Mouse (Mus musculus) intestine, embryonic 16.5 days (tissue): ENCODE measurements around the gene Lyst. TPM values are rescaled to one million over a fixed set of nuclear protein-coding genes. Genes with fewer than 3 reads are reported as not detected.
A peak's percentile ranks its signal among the peaks of the same experiment; 100 is the strongest.

Experiments
- ATAC-seq: fragments of 200-750 bp; cut with Nextera tagmentation; 2 replicates; pipeline ENCODE4 v1.8.0; 2017; ENCODE audit warnings: moderate TSS enrichment, moderate library complexity
- H3K27ac ChIP-seq: fragments of 300-500 bp; sonication (generic); 2 replicates; pipeline ENCODE4 v1.5.1; 2014; ENCODE audit warnings: mild to moderate bottlenecking, low read length
- H3K27me3 ChIP-seq: fragments of 300-500 bp; sonication (generic); replicated peaks from 2 replicates; pipeline ENCODE4 v1.6.1; 2014; ENCODE audit warnings: low read length, control low read depth, mixed read lengths; ENCODE audit not compliant: control insufficient read depth, insufficient read depth
- H3K36me3 ChIP-seq: fragments of 300-500 bp; sonication (generic); 2 replicates; pipeline ENCODE4 v1.6.1; 2014; ENCODE audit warnings: low read length, control low read depth; ENCODE audit not compliant: control insufficient read depth, insufficient read depth
- H3K4me1 ChIP-seq: fragments of 300-500 bp; sonication (generic); 2 replicates; pipeline ENCODE4 v1.6.1; 2014; ENCODE audit warnings: low read length, control low read depth, mixed read lengths; ENCODE audit not compliant: control insufficient read depth, insufficient read depth
- H3K4me2 ChIP-seq: fragments of 300-500 bp; sonication (generic); 2 replicates; pipeline ENCODE4 v1.6.1; 2014; ENCODE audit warnings: low read depth, low read length, control low read depth
- H3K4me3 ChIP-seq: fragments of 300-500 bp; sonication (generic); 2 replicates; pipeline ENCODE4 v1.5.1; 2014; ENCODE audit warnings: mild to moderate bottlenecking, low read length
- H3K9ac ChIP-seq: fragments of 300-500 bp; sonication (generic); 2 replicates; pipeline ENCODE4 v1.6.1; 2014; ENCODE audit warnings: low read depth, low read length
- H3K9me3 ChIP-seq: fragments of 300-500 bp; sonication (generic); 2 replicates; pipeline ENCODE4 v1.6.1; 2016; ENCODE audit warnings: low read length, control low read depth; ENCODE audit not compliant: control insufficient read depth
- WGBS: fragments of 180-500 bp; shearing (Covaris S2); extraction: QIAGEN DNeasy Blood & Tissue Kit; methylation state at CpG from one replicate; pipeline ENCODE4 v1.1.7; 2014; 5-methylcytosine and 5-hydroxymethylcytosine counted together
- polyA plus RNA-seq: library from polyadenylated mRNA; unstranded; fragments of >200 nt; fragmentation: Nextera tagmentation; extraction: Ambion mirVana; gene quantifications from 2 replicates; pipeline ENCODE4 v1.2.1, GENCODE M21; 2015

Gene Lyst
- polyA plus RNA-seq, 1 experiment from 2014 or later, result 3.0 TPM

DNA sequence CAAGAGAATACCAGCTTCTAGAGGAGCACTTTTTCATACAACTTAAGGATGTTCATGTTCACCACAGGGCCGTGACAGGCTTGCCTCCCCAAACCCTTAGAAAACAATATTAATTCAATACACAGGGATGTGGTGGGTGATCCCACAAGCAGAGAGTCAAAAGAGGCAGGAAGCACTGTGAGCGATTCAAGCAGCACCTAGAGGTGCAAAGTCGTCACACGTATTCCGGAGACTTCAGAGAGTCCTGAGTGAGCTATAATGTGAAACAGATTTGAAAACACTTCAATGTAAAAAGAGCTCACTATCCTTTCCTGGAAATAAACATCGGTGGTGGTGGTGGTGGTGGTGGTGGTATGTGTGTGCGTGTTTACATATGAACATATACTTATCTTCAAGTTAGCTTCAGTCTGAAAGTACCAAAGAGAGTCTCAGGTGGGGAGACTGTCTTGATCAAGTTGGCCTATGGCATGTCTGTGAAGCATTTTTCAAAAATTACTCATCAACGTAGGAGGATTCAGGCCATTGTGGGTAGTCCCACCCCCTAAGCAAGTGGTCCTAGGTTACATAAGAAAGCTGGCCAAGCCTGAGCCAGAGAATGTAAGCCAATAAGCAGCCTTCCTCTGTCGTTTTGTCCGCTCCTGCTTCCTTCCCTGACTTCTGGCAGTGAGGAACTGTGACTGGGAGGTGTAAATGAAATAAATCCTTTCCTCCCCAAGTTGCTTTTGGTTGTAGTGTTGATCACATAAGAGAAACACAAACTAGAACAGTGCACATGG is 17.9 kb upstream of the Lyst start:
- no peaks in the 10 kb centered on the region for H3K9me3 ChIP-seq
- H3K4me1 ChIP-seq, result 0 out of 2 replicates have a peak, but pooled peaks cover 4% of the 10 kb centered on the region
- H3K4me3 ChIP-seq, result no peak overlapping the region
- no peak overlapping the region for H3K27ac ChIP-seq
- WGBS, result 79% methylated on average over 10 of the region's 10 CpGs
- no peak overlapping the region for H3K4me2 ChIP-seq
- no peak for ATAC-seq
- H3K36me3 ChIP-seq, result no peaks in the 10 kb centered on the region
- no peak overlapping the region for H3K9ac ChIP-seq
- no peaks in the 10 kb centered on the region for H3K27me3 ChIP-seq

DNA sequence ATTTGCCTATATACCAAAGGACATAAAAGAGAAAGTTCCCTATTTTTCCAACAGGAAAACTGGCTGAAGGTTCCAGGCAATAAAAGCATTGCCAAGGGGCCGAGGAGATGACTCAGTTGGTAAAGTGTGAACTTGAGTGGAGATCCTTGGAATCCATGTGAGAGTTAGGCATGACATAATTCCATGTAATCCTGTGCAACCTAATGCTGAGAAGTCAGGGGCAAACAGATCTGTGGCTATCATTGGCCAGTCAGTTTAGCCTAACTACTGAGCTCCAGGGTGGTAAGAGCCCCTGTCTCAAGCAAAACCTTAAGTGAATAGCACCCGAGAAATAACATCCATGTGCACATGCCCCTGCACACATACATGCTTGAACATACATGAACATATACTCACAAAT is 17.3 kb upstream of the Lyst start:
- no peak overlapping the region for H3K4me3 ChIP-seq
- no peak overlapping the region for H3K4me2 ChIP-seq
- no peaks in the 10 kb centered on the region for H3K9me3 ChIP-seq
- H3K27me3 ChIP-seq, result no peaks in the 10 kb centered on the region
- H3K9ac ChIP-seq, result no peak overlapping the region
- no peaks in the 10 kb centered on the region for H3K36me3 ChIP-seq
- no peak for ATAC-seq
- H3K4me1 ChIP-seq, result 0 out of 2 replicates have a peak, but pooled peaks cover 4% of the 10 kb centered on the region
- H3K27ac ChIP-seq, result no peak overlapping the region
- WGBS, result 81% methylated on average over 2 of the region's 2 CpGs

DNA sequence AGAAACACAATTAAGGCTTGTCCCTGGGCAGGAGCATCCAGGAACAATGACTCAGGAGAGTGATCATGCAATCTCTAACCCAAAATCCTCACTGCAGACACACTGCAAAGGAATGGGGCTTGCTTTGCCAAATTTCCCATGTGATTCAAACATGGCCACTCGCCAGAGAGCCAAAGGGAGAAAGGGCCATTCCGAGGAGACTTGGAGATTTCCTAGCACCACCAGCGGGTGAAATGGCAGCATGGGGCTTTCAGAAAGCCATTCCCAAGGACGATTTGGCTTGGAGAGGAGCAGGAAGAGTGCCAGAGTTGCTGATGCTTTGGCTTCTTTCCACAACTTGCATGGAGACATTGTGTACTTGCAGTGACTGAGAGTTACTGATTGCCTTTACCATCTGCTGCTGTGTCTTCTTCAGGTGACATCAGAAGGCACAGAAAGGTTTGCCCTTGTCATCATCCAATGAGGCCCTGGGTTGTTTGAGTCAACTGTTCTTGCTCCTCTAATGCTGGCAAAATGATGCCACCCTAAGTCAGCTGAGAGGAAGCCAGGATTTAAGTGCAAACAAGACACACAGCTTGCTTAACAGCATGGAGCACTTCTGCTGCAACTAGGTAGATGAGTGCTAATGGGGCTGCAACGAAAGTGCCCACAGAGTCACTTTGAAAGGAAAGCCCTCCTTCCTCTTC is 16.5 kb upstream of the Lyst start:
- Histone ChIP-seq H3K4me3 (no peak overlapping the region), H3K36me3 (no peaks in the 10 kb centered on the region), H3K4me1 (0 out of 2 replicates have a peak, but pooled peaks cover 4% of the 10 kb centered on the region), H3K9ac (no peak overlapping the region), H3K9me3 (no peaks in the 10 kb centered on the region), H3K27ac (no peak overlapping the region), H3K4me2 (no peak overlapping the region), H3K27me3 (no peaks in the 10 kb centered on the region)
- 55% methylated on average over 5 of the region's 5 CpGs for WGBS
- ATAC-seq, result 0 out of 2 replicates have a peak, but pooled peaks have one; percentile 28

DNA sequence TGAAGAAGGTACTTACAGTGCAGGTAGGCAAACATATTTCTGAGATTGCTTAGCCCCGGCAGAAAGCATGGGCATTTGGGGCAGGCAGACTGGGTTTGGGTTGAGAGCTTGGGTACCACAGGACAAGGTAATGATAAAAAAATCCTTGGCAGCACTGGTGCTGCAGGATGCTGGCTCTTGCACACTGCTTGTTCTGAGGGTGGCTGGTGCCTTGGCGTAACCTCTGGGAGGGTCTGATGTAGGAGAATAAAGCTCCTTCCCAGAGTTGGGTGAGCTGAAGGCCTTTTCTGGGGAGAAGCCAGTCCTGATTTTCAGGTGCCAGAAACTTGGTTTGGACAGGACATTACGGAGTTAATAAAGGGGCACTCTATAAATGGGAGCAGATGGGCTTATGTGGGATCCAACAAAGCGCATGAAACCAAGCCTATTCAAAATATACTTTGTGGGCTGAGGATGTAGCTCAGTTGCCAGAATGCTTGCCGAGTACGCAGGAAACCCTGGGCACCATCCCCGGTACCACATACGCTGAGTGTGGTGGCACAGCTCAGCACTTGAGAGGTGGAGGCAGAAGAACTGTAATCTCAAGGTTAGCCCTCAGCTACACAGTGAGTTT is 15.8 kb upstream of the Lyst start:
- Histone ChIP-seq H3K9me3 (no peaks in the 10 kb centered on the region), H3K4me1 (0 out of 2 replicates have a peak, but pooled peaks cover 4% of the 10 kb centered on the region), H3K27ac (no peak overlapping the region), H3K4me3 (no peak overlapping the region), H3K27me3 (no peaks in the 10 kb centered on the region), H3K4me2 (no peak overlapping the region), H3K36me3 (no peaks in the 10 kb centered on the region), H3K9ac (no peak overlapping the region)
- WGBS, result 86% methylated on average over 8 of the region's 8 CpGs
- ATAC-seq, result no peak

DNA sequence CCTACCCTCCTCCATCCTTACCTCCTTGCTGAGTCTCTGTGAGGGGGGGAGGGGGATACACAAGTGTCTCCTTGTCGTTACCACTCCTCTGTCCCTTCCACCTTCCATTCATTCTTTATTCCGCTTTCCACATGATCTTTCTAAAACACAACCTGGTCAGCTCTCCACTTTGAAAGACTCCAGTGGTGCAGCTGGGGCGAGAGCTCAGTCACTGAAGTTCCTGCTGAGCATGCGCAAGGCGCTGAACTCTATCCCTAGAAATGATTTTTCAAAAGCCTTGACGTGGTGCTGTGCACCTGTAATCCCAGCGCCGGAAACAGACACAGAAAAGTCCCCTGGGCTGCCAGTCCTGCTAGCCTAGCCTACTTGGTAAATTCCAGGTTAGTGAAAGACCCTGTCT is 15.1 kb upstream of the Lyst start:
- no peaks in the 10 kb centered on the region for H3K36me3 ChIP-seq
- H3K4me1 ChIP-seq, result 0 out of 2 replicates have a peak, but pooled peaks cover 4% of the 10 kb centered on the region
- H3K4me3 ChIP-seq, result no peak overlapping the region
- H3K27ac ChIP-seq, result no peak overlapping the region
- no peak overlapping the region for H3K9ac ChIP-seq
- H3K27me3 ChIP-seq, result no peaks in the 10 kb centered on the region
- ATAC-seq, result no peak
- no peak overlapping the region for H3K4me2 ChIP-seq
- WGBS, result 72% methylated on average over 8 of the region's 8 CpGs
- H3K9me3 ChIP-seq, result no peaks in the 10 kb centered on the region

DNA sequence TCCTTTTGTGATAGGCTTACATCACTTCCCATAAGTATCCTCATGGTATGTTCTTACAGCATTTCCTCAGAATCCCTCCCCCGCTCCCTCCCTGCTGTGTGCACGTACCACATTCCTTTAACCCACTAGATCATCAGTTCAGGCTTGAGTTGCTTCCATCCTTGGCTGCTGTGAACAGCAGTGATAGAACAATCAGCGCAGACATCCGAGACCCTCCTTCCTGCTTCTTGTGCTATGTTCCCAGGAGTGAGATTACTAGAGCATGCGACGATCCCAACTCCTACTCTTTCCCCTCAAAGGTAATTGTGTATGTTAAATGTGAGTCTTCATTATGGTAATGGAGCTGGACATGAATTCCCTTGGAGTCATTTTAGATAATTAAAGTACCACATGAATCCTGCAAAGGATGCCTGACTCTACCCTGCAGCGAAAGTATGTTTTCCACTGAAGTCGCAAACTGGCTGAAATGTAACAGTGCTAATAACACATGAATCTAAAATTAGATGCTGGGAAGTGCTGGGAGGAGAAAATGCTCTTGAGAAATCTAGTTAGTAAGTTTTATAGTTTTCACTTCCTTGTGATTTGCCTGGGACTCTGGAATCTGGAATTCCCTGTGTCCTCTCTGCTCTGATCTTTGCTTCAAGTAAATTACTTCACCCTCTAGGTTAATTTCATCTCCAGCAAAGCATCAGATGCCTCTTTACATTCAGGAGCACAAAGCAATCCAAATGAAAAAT is 13.6 kb upstream of the Lyst start:
- no peak overlapping the region for H3K27ac ChIP-seq
- 49% methylated on average over 8 of the region's 8 CpGs for WGBS
- no peak overlapping the region for H3K4me3 ChIP-seq
- H3K27me3 ChIP-seq, result no peaks in the 10 kb centered on the region
- H3K4me2 ChIP-seq, result no peak overlapping the region
- H3K9ac ChIP-seq, result no peak overlapping the region
- H3K36me3 ChIP-seq, result no peaks in the 10 kb centered on the region
- ATAC-seq, result peak; percentile 79; the same call in 1 of the 2 replicates
- H3K4me1 ChIP-seq, result 0 out of 2 replicates have a peak, but pooled peaks cover 4% of the 10 kb centered on the region
- H3K9me3 ChIP-seq, result no peaks in the 10 kb centered on the region

DNA sequence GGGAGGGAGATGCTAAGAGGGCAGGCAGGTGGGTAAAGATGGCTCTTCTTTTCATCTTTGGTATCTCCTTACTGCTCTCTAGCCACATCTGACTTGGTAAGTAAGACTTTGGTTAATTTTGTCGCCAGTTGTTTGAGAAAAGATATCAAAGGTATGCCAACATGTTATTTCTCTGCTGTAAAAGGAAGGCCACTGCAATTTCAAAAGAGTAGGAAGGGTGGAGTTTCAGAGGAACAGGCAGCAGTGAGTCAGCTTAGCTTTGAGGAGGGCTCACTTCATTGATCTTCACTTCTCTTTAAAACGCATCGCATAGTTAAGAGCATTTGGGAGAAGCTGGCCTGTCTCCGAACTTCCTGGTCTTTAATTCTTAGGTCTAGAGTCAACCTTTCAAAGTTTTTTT is 8.2 kb upstream of the Lyst start:
- H3K36me3 ChIP-seq, result no peaks in the 10 kb centered on the region
- H3K4me1 ChIP-seq, result 0 out of 2 replicates have a peak, but pooled peaks cover 2% of the 10 kb centered on the region
- H3K4me3 ChIP-seq, result no peak overlapping the region
- no peaks in the 10 kb centered on the region for H3K9me3 ChIP-seq
- H3K27me3 ChIP-seq, result no peaks in the 10 kb centered on the region
- H3K4me2 ChIP-seq, result no peak overlapping the region
- ATAC-seq, result no peak
- no peak overlapping the region for H3K9ac ChIP-seq
- WGBS, result 62% methylated on average over 4 of the region's 4 CpGs
- H3K27ac ChIP-seq, result no peak overlapping the region

DNA sequence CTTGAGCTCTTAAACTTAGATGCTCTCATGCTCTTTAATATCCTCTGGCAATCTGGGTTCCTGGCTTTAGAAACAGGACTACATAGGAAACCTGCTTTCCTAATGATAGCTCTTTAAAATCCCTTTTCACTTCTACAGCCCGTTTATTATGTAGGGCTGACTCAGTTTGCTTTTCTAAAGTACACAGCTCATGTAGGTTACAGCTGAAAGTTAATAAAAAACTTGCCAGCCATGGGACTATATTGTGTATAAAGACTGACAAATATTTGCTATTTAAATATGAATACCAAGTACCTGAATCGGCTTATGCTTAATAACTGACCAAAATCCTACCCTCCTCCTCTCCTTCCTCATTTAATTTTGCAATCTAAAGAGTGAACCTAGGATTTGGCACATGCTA is 6.7 kb upstream of the Lyst start:
- H3K4me3 ChIP-seq, result no peak overlapping the region
- H3K27me3 ChIP-seq, result no peaks in the 10 kb centered on the region
- no peak for ATAC-seq
- no peak overlapping the region for H3K4me2 ChIP-seq
- 47% methylated on average over 2 of the region's 2 CpGs for WGBS
- no peak overlapping the region for H3K9ac ChIP-seq
- H3K36me3 ChIP-seq, result no peaks in the 10 kb centered on the region
- no peaks in the 10 kb centered on the region for H3K4me1 ChIP-seq
- no peaks in the 10 kb centered on the region for H3K9me3 ChIP-seq
- H3K27ac ChIP-seq, result no peak overlapping the region

DNA sequence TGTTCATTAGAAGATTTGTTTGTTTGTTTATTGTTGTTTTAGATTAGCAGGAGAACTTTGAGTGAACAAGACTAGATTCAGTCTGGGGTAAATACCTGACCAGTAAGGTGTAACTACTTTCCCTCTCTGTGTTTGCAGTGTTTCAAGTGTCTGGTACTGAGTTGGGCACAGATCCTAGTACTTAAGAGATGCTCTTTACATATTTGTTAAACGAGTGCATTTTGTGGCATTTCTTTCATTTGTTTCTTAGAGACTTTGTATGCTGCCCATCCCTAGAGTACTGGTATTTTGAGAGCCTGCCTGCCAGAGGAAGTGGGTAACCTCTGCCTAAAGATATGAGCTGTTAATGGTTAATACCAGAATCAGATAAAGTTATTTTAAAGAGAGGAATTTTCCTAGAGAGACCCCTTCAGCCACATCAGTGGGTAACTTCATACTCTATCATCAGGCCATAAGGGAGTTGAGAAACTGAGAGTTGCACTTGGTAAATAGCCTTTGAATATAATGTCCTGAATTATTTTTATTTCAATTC is 2.5 kb upstream of the Lyst start:
- Histone ChIP-seq H3K9ac (no peak overlapping the region), H3K27ac (no peak overlapping the region), H3K4me1 (peaks cover 7% of the 10 kb centered on the region; the same call in 1 of the 2 replicates), H3K36me3 (no peaks in the 10 kb centered on the region), H3K4me2 (no peak overlapping the region), H3K4me3 (no peak overlapping the region), H3K9me3 (no peaks in the 10 kb centered on the region), H3K27me3 (no peaks in the 10 kb centered on the region)
- ATAC-seq, result no peak
- WGBS, result 66% methylated on average over 1 of the region's 1 CpGs
